Mouse (Mus musculus) CD4-positive, CD25-positive, alpha-beta regulatory T cell, adult 4 months (primary cell): ENCODE results near the gene Zranb2. TPM values are rescaled to one million over a fixed set of nuclear protein-coding genes. Genes with fewer than 3 reads are reported as not detected.
A peak's percentile ranks its signal among the peaks of the same experiment; 100 is the strongest.

ENCODE experiments used
- ATAC-seq: one replicate; pipeline ENCODE4 v1.8.0; 2017
- polyA plus RNA-seq, 2 experiments: library from polyadenylated mRNA; unstranded; fragments of 100-300 nt; shearing (Covaris generic); gene quantifications; one replicate each; pipeline ENCODE4 v1.2.1; 2017

Zranb2 gene
- polyA plus RNA-seq, result 10 to 100 TPM; 70.0 to 71.3 TPM

GRCm38 (mm10) chr3:157533964-157534785 is at the start of gene Zranb2:
TSS of gene Zranb2 (plus strand) at chr3:157534160.
- ATAC-seq, result peak; percentile 92

GRCm38 (mm10) chr3:157492043-157492442 is 41.9 kb upstream of the Zranb2 start:
- no peak for ATAC-seq

GRCm38 (mm10) chr3:157502216-157502615 is 31.7 kb upstream of the Zranb2 start:
- no peak for ATAC-seq

- ATAC-seq, result no peak
These were observed 19.7 kb upstream of the Zranb2 start for GRCm38 (mm10) chr3:157514116-157514796.

- no peak for ATAC-seq
These were observed 17.5 kb upstream of the Zranb2 start for GRCm38 (mm10) chr3:157516471-157516870.

GRCm38 (mm10) chr3:157517992-157518391 is 16.0 kb upstream of the Zranb2 start:
- no peak for ATAC-seq

GRCm38 (mm10) chr3:157520433-157520832 is 13.5 kb upstream of the Zranb2 start:
- no peak for ATAC-seq

GRCm38 (mm10) chr3:157523834-157524233 is 10.1 kb upstream of the Zranb2 start:
- ATAC-seq, result no peak

GRCm38 (mm10) chr3:157531585-157531984 is 2.4 kb upstream of the Zranb2 start:
- no peak for ATAC-seq

- ATAC-seq, result peak; percentile 18
These were observed 941 bp downstream of the Zranb2 start for GRCm38 (mm10) chr3:157534786-157535415.

- no peak for ATAC-seq
These were observed 15.4 kb downstream of the Zranb2 start for GRCm38 (mm10) chr3:157549323-157549722.

GRCm38 (mm10) chr3:157549758-157550600 is 16.0 kb downstream of the Zranb2 start:
- no peak for ATAC-seq

- peak; percentile 66 for ATAC-seq
These were observed 31.2 kb downstream of the Zranb2 start for GRCm38 (mm10) chr3:157565196-157565595.

GRCm38 (mm10) chr3:157566725-157567565 is 33.0 kb downstream of the Zranb2 start, which contains the start of gene Ptger3:
TSS of gene Ptger3 (plus strand) at chr3:157566892.
- ATAC-seq, result peak; percentile 26

GRCm38 (mm10) chr3:157567566-157568132 is 33.7 kb downstream of the Zranb2 start:
- ATAC-seq, result no peak

- ATAC-seq, result peak; percentile 80
These were observed 38.1 kb downstream of the Zranb2 start for GRCm38 (mm10) chr3:157572011-157572410.

- peak; percentile 23 for ATAC-seq
These were observed 41.7 kb downstream of the Zranb2 start for GRCm38 (mm10) chr3:157575441-157576342.

GRCm38 (mm10) chr3:157576343-157576722 is 42.4 kb downstream of the Zranb2 start:
- ATAC-seq, result no peak

- no peak for ATAC-seq
These were observed 42.9 kb downstream of the Zranb2 start for GRCm38 (mm10) chr3:157576862-157577261.
